Mouse (Mus musculus): ENCODE measurements around the gene Atp5g1. TPM values are rescaled to one million over a fixed set of nuclear protein-coding genes. Genes with fewer than 3 reads are reported as not detected.

Gene Atp5g1
- polyA plus RNA-seq, 1 experiment from 2014 or later = 39.0 TPM

DNA sequence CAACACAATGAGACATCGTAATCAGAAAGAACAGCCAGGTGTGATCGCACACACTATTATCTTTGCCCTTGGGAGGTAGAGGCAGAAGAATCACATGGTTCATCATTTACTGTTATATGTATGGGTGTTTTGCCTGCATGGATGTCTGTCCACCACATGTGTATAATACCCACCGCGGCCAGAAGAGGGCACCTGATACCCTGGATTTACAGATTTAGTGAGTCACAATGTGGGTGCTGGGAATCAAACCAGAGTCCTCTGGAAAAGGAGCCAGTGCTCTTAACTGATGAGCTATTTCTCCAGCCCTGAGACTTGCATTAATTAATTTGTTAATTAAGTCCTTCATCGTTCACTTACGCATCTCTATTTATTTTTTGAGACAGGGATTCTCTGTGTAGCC, 12.5 kb upstream of the Atp5g1 start:
- H3K79me2 ChIP-seq (ENCODE audit: inconsistent target) = no peaks in the 10 kb centered on the region
- H3K27ac ChIP-seq = no peak overlapping the region
- no peaks in the 10 kb centered on the region for H3K36me3 ChIP-seq (ENCODE audit: inconsistent target)
- H3K4me3 ChIP-seq (ENCODE audit: inconsistent target) = no peak overlapping the region
- WGBS (ENCODE audit: missing documents) = 78% methylated on average over 6 of the region's 6 CpGs

DNA sequence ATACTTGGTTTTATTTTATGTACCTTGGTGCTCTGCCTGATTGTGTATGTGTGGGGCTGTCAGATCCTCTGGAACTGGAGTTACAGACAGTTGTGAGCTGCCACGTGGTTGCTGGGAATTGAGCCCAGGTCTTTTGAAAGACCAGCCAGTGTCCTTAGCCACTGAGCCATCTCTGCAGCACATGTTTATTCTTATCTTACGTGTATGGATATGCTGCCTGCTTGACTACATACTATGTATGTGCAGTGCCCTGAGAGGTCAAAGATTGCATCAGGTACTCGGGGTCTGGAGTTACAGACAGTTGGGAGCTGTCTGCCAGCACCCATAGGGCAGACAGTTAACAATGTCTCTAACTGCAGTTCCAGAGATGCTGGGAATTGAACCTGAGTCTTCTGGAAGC, 7.2 kb upstream of the Atp5g1 start:
- Histone ChIP-seq H3K79me2 (ENCODE audit: inconsistent target) (no peaks in the 10 kb centered on the region), H3K27ac (no peak overlapping the region), H3K36me3 (ENCODE audit: inconsistent target) (no peaks in the 10 kb centered on the region), H3K4me3 (ENCODE audit: inconsistent target) (no peak overlapping the region)
- WGBS (ENCODE audit: missing documents) = 81% methylated on average over 3 of the region's 3 CpGs

DNA sequence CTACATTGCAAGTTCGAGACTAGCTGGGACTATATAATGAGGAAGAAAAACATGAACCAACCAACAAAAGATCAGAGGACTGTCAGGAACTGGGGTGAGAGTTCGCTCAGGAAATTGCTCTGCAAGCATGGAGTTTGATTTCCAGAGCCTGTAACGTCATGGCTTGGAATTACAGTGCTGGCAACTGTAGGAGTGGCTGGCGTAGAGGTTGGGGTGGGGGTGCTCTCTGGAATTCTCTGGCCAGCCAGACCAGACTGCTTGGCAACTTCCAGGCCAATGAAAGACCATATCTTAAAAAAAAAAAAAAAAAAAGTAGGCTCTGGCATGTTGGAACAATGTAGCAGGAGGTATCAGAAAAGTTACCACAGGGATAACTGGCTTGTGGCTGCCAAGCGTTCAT, 5.3 kb upstream of the Atp5g1 start:
- H3K27ac ChIP-seq = no peak overlapping the region
- 92% methylated on average over 5 of the region's 5 CpGs for WGBS (ENCODE audit: missing documents)
- no peak overlapping the region for H3K4me3 ChIP-seq (ENCODE audit: inconsistent target)
- no peaks in the 10 kb centered on the region for H3K79me2 ChIP-seq (ENCODE audit: inconsistent target)
- H3K36me3 ChIP-seq (ENCODE audit: inconsistent target) = no peaks in the 10 kb centered on the region

DNA sequence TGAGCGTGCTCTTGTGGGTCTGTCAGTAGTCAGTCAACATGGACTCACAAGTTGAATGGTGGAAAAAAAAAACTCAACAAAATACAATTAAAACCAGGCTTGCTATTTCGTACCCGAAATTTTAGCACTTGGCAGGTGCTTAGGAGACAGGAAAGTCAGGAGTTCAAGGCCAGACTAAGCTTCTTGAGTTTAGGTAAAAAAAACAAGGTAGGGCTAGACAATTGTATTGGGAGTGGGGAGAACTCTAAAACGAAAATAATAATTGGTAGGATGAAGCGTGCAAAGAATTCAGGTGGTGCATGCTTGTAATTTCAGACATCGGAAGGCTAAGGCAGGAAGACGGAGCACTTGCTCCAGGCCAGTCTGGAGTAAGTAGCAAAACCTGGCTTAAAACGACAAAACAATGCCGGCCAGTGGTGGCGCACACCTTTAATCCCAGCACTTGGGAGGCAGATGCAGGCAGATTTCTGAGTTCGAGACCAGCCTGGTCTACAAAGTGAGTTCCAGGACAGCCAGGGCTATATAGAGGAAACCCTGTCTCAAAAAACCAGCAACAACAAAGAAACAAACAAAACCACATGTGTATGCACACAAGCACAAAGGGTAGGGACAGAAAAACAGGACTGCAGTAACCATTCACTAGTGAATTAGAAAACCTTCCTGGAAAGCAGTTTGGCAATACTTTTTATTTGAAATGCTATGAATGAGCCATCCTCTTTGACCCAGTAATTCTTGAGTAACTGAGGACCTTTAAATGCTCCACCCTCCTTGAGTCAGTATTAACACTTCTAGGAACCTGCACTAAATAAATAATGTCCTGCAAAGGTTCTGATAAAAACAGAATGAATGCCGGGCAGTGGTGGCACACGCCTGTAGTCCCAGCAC, 993 bp upstream of the Atp5g1 start:
- Histone ChIP-seq H3K4me3 (ENCODE audit: inconsistent target) (peak overlapping the region; percentile 36), H3K79me2 (ENCODE audit: inconsistent target) (peaks cover 25% of the 10 kb centered on the region), H3K27ac (peak overlapping the region; percentile 47), H3K36me3 (ENCODE audit: inconsistent target) (peaks cover 5% of the 10 kb centered on the region)
- 77% methylated on average over 13 of the region's 13 CpGs for WGBS (ENCODE audit: missing documents)

DNA sequence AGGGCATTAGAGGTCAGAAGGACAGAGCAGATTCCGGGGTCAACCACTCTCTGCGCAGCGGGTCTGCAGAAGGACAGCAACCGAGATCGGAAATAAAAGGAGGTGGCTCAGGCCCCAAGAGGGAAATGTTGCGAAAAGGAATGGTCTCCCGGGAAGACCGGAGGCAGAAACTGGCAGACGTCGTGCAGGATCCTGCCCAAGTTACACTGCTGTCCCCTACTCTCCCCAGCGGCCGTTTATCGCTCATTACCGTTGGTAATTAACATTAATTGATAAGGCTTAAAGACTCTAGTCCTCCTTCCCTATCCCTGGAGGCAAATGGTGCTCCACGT, 327 bp downstream of the Atp5g1 start:
- H3K4me3 ChIP-seq (ENCODE audit: inconsistent target) = peak overlapping the region; percentile 74
- H3K79me2 ChIP-seq (ENCODE audit: inconsistent target) = peaks cover 25% of the 10 kb centered on the region
- WGBS (ENCODE audit: missing documents) = 0% methylated on average over 15 of the region's 15 CpGs
- peak overlapping the region; percentile 54 for H3K27ac ChIP-seq
- H3K36me3 ChIP-seq (ENCODE audit: inconsistent target) = peaks cover 6% of the 10 kb centered on the region

DNA sequence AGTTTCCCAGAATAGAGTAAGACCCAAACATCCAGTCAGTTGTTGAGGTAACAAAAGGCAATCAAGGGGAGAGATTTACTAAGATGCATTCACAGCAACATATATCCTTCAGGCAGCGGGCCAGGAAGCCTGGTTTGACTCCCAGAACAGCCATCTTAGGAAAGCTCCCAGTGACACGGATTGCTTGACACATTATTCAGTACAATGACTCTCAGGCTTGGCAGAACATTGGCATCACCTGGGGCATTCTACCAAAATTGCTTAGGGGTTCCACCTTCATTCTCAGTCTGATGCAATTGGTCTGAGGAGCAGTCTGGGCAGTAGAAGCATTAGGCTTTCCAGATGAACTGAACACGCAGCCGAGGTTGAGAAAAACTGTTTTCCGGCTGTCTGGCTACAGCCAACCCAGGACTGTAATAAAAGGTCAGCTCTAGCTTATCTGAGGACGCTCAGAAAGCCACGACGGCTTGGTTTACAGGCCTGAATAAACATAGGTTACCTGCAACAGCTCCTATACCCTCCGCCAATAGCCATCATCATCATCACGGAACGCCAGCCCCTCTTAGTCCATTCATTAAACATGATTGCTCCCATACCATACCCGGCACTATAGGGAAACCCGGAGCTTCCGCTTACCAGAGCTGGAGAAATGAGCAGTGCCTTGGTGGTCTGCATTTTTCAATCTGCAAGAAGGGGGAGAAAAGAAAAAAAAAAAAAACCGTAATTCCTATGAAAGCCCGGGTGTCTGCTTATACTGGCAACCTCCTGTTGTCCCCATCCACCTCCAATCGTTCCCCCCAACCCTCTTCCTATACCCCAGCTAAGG, 906 bp downstream of the Atp5g1 start:
- Histone ChIP-seq H3K36me3 (ENCODE audit: inconsistent target) (peaks cover 6% of the 10 kb centered on the region), H3K79me2 (ENCODE audit: inconsistent target) (peaks cover 25% of the 10 kb centered on the region), H3K4me3 (ENCODE audit: inconsistent target) (peak overlapping the region; percentile 74), H3K27ac (peak overlapping the region; percentile 54)
- 26% methylated on average over 14 of the region's 17 CpGs for WGBS (ENCODE audit: missing documents)

DNA sequence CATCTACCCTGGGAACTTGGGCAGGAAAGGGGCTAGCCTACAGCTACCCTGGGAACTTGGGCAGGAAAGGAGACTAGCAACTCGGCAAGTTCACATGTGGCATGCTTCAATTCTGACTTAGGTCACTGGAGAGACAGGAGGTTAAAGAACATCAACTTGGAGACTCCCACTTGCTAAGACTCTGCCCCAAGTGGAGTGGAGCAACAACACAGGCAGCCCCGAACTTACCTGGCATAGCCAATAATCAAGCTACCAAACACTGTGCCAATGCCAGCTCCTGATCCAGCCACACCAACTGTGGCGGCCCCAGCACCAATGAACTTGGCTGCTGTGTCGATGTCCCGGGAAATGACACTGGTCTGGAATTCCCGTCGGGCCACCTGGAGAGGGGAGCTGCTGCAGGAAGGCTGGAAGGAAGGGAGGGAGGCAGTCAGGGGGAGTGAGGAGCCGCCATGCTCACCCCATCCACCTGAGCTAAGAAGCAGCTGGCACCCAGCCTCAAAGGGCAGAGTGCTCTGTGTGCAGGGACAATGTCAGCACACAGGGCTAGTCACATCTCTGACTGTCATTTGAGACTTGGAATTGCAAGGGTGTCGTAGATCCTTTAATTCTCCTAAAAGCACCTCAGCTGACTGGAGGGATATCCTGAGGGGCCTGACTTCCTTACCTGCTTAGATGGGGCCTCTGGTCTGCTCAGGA, 2.0 kb downstream of the Atp5g1 start:
- H3K27ac ChIP-seq = no peak overlapping the region
- H3K4me3 ChIP-seq (ENCODE audit: inconsistent target) = no peak overlapping the region
- peaks cover 25% of the 10 kb centered on the region for H3K79me2 ChIP-seq (ENCODE audit: inconsistent target)
- WGBS (ENCODE audit: missing documents) = 98% methylated on average over 5 of the region's 9 CpGs
- H3K36me3 ChIP-seq (ENCODE audit: inconsistent target) = peaks cover 6% of the 10 kb centered on the region

DNA sequence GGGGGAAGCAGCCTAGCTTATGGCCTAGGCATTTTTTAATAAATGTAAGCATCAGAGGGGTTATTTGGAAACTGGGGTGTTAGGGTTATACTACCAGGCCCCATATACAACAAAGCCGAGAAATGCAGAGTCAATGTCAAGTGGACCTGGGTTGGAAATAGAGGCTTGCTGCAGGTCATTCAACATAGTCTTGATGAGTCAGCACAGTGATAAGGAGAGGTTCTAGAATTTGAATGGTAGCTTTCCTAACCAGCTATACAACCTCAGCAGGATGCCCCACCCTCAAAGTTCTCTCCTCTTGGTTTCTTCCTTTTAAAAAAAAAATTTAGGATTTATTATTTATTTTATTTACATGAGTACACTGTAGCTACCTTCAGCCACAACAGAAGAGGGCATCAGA, 4.5 kb downstream of the Atp5g1 start:
- Histone ChIP-seq H3K27ac (no peak overlapping the region), H3K36me3 (ENCODE audit: inconsistent target) (peaks cover 6% of the 10 kb centered on the region), H3K4me3 (ENCODE audit: inconsistent target) (no peak overlapping the region), H3K79me2 (ENCODE audit: inconsistent target) (peaks cover 25% of the 10 kb centered on the region)
- WGBS (ENCODE audit: missing documents) = 75% methylated on average over 1 of the region's 1 CpGs

DNA sequence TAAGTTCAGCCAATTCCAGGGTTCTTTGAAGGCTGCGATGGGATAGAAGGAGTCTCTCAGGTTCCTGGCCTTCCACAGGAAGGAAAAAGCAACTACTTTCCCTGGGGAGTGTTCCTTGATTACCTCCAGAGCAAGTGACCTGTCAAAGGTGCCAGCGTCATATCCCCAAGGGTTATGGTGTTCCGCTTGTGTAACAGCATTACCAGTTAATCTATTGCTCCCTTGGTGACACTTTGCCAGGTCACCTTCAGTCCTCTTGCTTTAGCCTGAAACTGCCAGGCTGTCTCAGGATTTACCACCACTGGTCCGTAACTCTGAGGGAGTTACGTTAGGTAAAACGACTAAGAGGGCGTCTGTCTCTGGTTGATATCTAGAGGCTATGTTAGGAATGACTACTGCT, 5.1 kb downstream of the Atp5g1 start:
- Histone ChIP-seq H3K4me3 (ENCODE audit: inconsistent target) (no peak overlapping the region), H3K79me2 (ENCODE audit: inconsistent target) (peaks cover 24% of the 10 kb centered on the region), H3K27ac (no peak overlapping the region), H3K36me3 (ENCODE audit: inconsistent target) (peaks cover 6% of the 10 kb centered on the region)
- WGBS (ENCODE audit: missing documents) = 96% methylated on average over 7 of the region's 7 CpGs

DNA sequence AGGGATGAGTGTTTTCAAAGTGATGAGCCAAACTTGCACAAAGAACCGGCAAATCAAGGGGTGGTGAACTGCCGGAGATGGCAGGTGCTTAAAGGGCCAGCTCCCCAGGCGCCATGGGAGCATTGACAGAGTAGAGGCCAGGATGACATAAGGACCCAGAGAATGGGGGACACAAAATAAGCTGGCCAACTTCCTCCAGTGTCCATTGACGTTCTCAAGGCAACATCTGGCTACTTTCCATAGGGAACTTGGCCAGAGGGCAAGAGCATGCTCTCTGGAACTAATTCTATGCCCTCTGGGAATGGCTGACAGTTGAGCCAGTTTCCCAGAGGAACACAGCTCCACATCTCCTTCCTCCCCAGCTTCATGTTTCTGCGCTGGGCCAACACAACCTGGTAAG, 7.2 kb downstream of the Atp5g1 start:
- H3K79me2 ChIP-seq (ENCODE audit: inconsistent target) = peaks cover 19% of the 10 kb centered on the region
- H3K4me3 ChIP-seq (ENCODE audit: inconsistent target) = no peak overlapping the region
- peaks cover 6% of the 10 kb centered on the region for H3K36me3 ChIP-seq (ENCODE audit: inconsistent target)
- 85% methylated on average over 5 of the region's 5 CpGs for WGBS (ENCODE audit: missing documents)
- H3K27ac ChIP-seq = no peak overlapping the region

DNA sequence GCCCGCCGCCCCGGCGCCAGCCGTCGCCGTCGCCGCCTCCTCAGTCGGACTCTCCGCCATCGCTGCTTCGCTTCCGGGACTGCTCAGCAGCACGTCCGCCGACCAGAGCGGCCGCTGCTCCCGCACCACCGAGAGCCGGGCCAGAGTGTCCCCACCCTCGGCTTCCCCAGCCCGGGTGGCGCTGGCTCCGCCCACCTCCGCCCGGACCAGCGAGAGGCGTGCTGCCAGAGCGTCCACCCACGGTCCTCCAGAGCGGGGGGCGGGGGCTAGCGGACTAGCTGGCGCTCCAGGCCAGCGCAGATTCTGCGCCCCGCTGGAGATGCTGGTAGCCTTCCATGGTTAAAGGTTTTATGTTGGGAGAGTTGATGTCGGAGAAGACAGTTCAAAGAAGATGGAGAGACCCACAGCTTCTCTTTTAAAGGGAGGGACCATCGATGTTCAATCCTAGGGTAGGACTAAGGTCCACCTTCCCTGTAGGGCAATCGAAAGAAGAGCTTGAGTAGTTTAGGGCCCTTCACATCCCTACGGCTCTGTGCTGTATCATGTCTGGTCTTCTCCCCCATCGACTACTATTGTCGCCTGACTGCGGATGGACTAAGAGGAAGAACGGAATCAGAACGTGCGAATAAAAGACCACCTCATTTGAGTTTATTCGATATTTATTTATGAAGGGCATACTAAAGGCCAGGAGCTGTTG, 10.1 kb downstream of the Atp5g1 start, which contains the start of gene Ube2z:
Gene Ube2z (minus strand): TSS at position 174 of the 697 bp plus-strand sequence.
- Histone ChIP-seq H3K4me3 (ENCODE audit: inconsistent target) (peak within 1 kb of the TSS; percentile 76), H3K79me2 (ENCODE audit: inconsistent target) (peaks cover 45% of the 10 kb centered on the region), H3K36me3 (ENCODE audit: inconsistent target) (peaks cover 8% of the 10 kb centered on the region), H3K27ac (peak within 1 kb of the TSS; percentile 29)
- WGBS (ENCODE audit: missing documents) = 5% methylated on average over 44 of the region's 50 CpGs

DNA sequence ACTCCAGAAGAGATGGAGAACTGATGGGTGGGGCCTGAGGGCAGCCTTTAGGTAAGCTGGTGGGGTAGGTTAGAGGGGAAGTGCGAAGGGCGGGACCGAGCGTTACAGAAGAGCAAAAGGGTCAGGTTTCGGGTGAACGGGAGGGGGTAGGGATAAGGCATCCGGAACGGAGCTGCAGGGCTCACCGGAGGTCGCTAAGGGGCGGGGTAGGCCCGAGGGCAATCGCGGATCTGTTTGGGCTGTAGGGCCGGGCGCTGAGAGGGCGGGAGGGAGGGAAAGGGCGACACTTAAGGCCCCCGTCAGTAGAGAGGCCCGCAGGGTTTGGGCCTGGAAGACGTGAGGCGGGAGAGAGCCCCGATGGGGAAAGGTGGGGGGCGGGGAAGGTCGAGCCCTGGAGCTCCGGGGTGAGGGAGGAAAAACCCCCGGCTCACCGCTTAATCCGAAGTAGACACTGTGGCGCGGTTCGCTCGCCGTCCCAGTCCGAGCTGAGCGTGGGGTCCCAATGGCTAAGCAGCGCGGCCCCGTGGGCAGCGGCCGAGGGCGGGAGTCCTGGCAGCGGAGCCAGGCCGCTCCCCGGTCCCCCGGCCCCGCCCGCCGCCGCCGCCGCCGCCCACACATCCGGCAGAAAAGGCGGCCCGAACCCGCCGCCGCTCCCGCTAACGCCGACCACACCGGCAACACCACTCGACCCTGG, 10.8 kb downstream of the Atp5g1 start:
- Histone ChIP-seq H3K4me3 (ENCODE audit: inconsistent target) (peak overlapping the region; percentile 76), H3K36me3 (ENCODE audit: inconsistent target) (peaks cover 11% of the 10 kb centered on the region), H3K27ac (peak overlapping the region; percentile 29), H3K79me2 (ENCODE audit: inconsistent target) (peaks cover 52% of the 10 kb centered on the region)
- WGBS (ENCODE audit: missing documents) = under 1% methylated on average over 44 of the region's 64 CpGs

DNA sequence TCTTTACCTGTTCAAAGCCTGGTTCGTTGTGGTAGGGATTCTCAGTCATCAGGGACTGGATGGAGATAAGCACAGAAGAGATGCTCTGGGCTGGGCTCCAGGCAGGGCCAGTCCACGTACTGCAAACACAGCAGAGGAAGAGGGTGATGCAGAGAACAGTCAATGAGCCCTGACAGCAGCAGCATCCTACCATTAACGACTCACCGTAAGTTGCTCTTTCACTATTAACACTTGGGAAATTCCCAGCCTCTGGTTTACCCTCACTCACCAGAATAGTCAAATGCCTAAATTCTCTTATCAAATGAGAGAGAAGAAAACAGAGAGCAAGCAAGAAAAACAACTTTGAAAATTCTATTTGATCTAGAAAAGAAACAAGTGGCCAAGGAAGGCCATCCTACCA, 17.2 kb downstream of the Atp5g1 start:
- peaks cover 58% of the 10 kb centered on the region for H3K36me3 ChIP-seq (ENCODE audit: inconsistent target)

DNA sequence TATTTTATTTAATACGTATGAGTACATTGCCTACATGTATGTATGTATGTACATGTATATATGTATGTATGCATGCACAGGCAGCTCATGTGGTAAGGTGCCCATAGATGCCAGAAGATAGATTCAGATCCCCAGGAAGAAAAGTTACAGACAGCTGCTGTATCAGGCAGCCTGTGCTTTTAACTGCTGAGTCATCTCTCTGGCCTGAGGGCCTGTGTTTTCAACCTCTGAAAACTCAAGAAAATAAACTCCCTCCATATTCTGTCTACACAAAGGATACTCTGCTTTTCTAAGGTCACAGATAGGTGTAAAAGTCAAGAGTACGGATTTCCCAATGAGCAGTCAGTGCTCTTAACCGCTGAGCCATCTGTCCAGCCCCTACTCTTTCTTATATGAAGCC, 24.6 kb downstream of the Atp5g1 start:
- 100% methylated on average over 3 of the region's 3 CpGs for WGBS (ENCODE audit: missing documents)
- no peak overlapping the region for H3K27ac ChIP-seq
- peaks cover 67% of the 10 kb centered on the region for H3K36me3 ChIP-seq (ENCODE audit: inconsistent target)
- no peak overlapping the region for H3K4me3 ChIP-seq (ENCODE audit: inconsistent target)
- H3K79me2 ChIP-seq (ENCODE audit: inconsistent target) = peaks cover 25% of the 10 kb centered on the region; the same call in 1 of the 2 replicates

More for the DNA sequence above, 17.2 kb downstream of the Atp5g1 start:
- H3K27ac ChIP-seq = no peak overlapping the region
- peaks cover 88% of the 10 kb centered on the region for H3K79me2 ChIP-seq (ENCODE audit: inconsistent target)
- H3K4me3 ChIP-seq (ENCODE audit: inconsistent target) = no peak overlapping the region
- WGBS (ENCODE audit: missing documents) = 91% methylated on average over 4 of the region's 4 CpGs
